Mouse (Mus musculus) embryonic fibroblast, embryonic 13.5 days (primary cell): Measurements from ENCODE around the gene Rala. TPM values are rescaled to one million over a fixed set of nuclear protein-coding genes. Genes with fewer than 3 reads are reported as not detected.

Source experiments
- H3K27ac ChIP-seq: 2 replicates; pipeline ENCODE4 v1.5.1; 2012; ENCODE audit warnings: low read length, control low read depth, inconsistent platforms; ENCODE audit not compliant: insufficient read depth
- H3K4me1 ChIP-seq: 2 replicates; pipeline ENCODE4 v1.6.1; 2011; ENCODE audit warnings: low read length; ENCODE audit not compliant: control insufficient read depth, insufficient read depth
- H3K4me3 ChIP-seq: 2 replicates; pipeline ENCODE4 v1.5.1; 2011; ENCODE audit warnings: mild to moderate bottlenecking, control low read depth, low read length; ENCODE audit not compliant: insufficient read depth
- CTCF ChIP-seq: IDR thresholded peaks from 2 replicates; pipeline ENCODE4 v1.5.1; 2011; ENCODE audit warnings: mild to moderate bottlenecking, control low read depth, low read length, moderate library complexity, borderline replicate concordance; ENCODE audit not compliant: insufficient read depth
- POLR2A ChIP-seq: IDR thresholded peaks from 2 replicates; pipeline ENCODE4 v1.6.1; 2011; ENCODE audit warnings: low read depth, mild to moderate bottlenecking, control low read depth, low read length, moderate library complexity
- polyA plus RNA-seq: library from polyadenylated mRNA; stranded (reverse); fragments of >200 nt; gene quantifications from 2 replicates; pipeline ENCODE4 v1.2.4, GENCODE M21; 2011; ENCODE audit warnings: low read depth; ENCODE audit not compliant: missing spikeins, insufficient read length

Rala gene
- polyA plus RNA-seq, 1 experiment: 65.3 TPM

DNA sequence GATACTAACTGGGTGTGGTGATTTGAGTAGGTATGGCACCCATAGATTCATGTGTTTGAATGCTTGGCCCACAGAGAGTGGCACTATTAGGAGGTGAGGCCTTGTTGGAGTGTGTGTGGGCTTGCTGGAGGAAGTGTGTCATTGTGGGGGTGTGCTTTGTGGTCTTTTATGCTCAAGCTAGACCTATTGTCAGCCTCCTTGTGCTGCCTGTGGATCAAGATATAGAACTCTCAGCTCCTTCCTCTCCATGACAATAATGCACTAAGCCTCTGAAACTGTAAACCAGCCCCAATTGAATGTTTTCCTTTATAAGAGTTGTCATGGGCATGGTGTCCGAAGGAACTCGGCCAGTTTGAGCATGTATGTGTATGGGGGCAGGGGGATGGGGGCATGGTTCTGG lies 100.7 kb downstream of the Rala start:
- H3K4me1 ChIP-seq: no peaks in the 10 kb centered on the region
- H3K4me3 ChIP-seq: no peak overlapping the region
- TF ChIP-seq POLR2A: no peak
- no peak for TF ChIP-seq CTCF
- H3K27ac ChIP-seq: no peak overlapping the region

DNA sequence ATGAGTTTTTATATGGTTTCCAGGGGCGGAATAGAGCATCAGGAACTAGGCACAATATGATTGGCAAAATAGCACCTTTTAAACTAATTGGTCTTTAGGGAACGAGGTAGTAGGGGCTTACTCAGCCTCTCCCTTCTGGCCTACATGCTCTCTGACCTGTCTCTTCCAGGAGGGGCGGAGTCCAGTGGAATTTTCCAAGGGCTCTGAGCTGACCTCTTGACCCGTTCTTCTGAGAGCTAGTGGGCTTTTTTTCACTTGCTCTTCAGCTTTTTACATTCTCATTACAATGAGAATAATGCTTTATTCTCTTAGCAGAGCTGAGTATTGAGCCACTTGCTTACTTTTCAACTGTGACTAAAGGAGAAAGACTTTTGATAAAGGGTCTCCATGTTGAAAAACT lies 101.3 kb downstream of the Rala start:
- no peak for TF ChIP-seq CTCF
- no peak for TF ChIP-seq POLR2A
- Histone ChIP-seq H3K4me3 (no peak overlapping the region), H3K27ac (no peak overlapping the region), H3K4me1 (no peaks in the 10 kb centered on the region)

DNA sequence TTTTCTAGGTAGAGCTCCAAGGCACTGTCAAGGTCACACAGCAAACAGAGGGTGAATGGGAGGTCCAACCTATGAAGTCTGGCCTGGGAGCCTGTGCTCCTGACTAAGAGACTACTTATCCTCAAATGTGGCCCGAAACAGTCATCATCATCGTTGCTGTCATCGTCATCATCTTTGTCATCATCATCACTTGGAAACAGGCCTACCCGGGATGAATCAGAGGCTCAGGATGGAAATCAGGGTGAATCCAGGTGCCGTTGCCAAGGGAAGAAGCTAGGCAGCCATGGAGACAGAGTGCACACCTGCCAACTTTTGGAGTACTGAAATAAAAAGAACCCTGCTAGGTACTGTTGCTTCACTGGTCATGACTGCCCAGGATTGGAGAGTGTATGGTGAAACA lies 104.9 kb downstream of the Rala start:
- Histone ChIP-seq H3K27ac (no peak overlapping the region), H3K4me3 (no peak overlapping the region), H3K4me1 (no peaks in the 10 kb centered on the region)
- no peak for TF ChIP-seq POLR2A
- no peak for TF ChIP-seq CTCF

- H3K4me3 ChIP-seq: no peak overlapping the region
- H3K27ac ChIP-seq: no peak overlapping the region
- no peaks in the 10 kb centered on the region for H3K4me1 ChIP-seq
- TF ChIP-seq POLR2A (no peak), CTCF (no peak)
Observed at GRCm38 (mm10) chr13:17838484-17838851, 105.6 kb downstream of the Rala start.

GRCm38 (mm10) chr13:17837610-17838483 lies 106.2 kb downstream of the Rala start:
- H3K4me3 ChIP-seq: no peak overlapping the region
- H3K4me1 ChIP-seq: no peaks in the 10 kb centered on the region
- no peak overlapping the region for H3K27ac ChIP-seq
- TF ChIP-seq CTCF: no peak
- no peak for TF ChIP-seq POLR2A

DNA sequence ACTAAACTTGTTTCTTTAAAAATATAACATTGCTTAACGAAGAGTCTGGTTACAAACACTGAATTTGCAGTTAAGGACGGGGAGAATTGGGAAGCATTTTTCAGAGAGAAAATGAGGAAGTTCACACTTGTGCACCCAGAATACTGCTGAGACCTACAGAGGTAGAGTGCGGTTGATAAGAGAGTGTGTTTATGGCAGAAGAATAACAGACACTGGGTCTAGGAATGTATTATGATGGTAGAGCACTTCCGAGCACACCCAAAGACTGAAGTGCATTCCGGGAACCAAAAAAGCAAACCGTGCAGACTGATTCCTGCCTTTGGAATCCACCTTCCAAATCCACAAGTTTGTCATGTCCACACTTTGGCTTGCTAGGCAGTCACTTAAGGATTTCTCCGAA lies 107.2 kb downstream of the Rala start:
- Histone ChIP-seq H3K4me3 (no peak overlapping the region), H3K4me1 (no peaks in the 10 kb centered on the region), H3K27ac (no peak overlapping the region)
- TF ChIP-seq CTCF (no peak), POLR2A (no peak)

DNA sequence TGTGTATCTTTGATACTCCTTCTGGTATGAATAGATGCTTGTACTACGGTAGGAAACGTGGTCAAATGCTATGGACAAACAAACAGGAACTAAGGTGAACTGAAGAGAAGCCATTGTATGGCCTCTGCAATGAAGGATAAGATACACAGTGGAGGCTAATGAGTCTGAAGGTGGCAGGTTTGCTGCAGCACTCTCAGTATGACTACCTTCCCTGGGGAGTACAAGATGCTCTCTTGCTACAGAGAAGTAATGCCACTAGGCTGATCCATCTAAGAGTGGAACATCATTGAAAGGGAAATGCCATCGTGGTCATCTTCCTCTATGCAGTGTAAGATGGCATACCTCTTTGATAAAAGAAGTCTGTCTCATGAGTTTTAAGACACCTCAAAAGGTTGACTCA lies 111.1 kb downstream of the Rala start:
- Histone ChIP-seq H3K4me1 (no peaks in the 10 kb centered on the region), H3K4me3 (no peak overlapping the region), H3K27ac (no peak overlapping the region)
- TF ChIP-seq POLR2A: no peak
- TF ChIP-seq CTCF: no peak

Other genes starting within 250 kb of the Rala start
- 33.0 and 34.6 TPM in 2 replicates for gene Mplkip, start 249.0 kb downstream of the Rala start, polyA plus RNA-seq
- gene Sugct, start 248.7 kb downstream of the Rala start, polyA plus RNA-seq: 2.1 and 3.3 TPM in 2 replicates
- 53.4 and 57.8 TPM in 2 replicates for gene Cdk13, start 139.1 kb downstream of the Rala start, polyA plus RNA-seq
- gene Yae1d1, start 49.1 kb upstream of the Rala start, polyA plus RNA-seq: 27.3 and 29.4 TPM in 2 replicates